Mouse (Mus musculus) forebrain, embryonic 11.5 days (tissue): ENCODE results near the gene Stx8. TPM values are rescaled to one million over a fixed set of nuclear protein-coding genes. Genes with fewer than 3 reads are reported as not detected.
A peak's percentile ranks its signal among the peaks of the same experiment; 100 is the strongest.

Experiments
- ATAC-seq: fragments of 200-750 bp; cut with Nextera tagmentation; replicated peaks from 2 replicates; pipeline ENCODE4 v1.8.0; 2017; ENCODE audit warnings: moderate TSS enrichment; ENCODE audit not compliant: low FRiP score
- DNase-seq: peaks from one replicate; pipeline ENCODE4 v3.0.0-alpha.2; 2017; ENCODE audit warnings: low spot score
- H3K27ac ChIP-seq: fragments of 300-500 bp; sonication (generic); 2 replicates; pipeline ENCODE4 v1.5.1; 2014; ENCODE audit warnings: low read depth, low read length
- H3K27me3 ChIP-seq: fragments of 300-500 bp; sonication (generic); 2 replicates; pipeline ENCODE4 v1.6.1; 2014; ENCODE audit warnings: mild to moderate bottlenecking, low read length, mixed read lengths; ENCODE audit not compliant: control insufficient read depth, insufficient read depth
- H3K36me3 ChIP-seq: fragments of 300-500 bp; sonication (generic); 2 replicates; pipeline ENCODE4 v1.6.1; 2014; ENCODE audit warnings: mild to moderate bottlenecking, low read length, moderate library complexity, mixed read lengths; ENCODE audit not compliant: control insufficient read depth, insufficient read depth
- H3K4me1 ChIP-seq: fragments of 300-500 bp; sonication (generic); replicated peaks from 2 replicates; pipeline ENCODE4 v1.6.1; 2014; ENCODE audit warnings: low read length, mixed read lengths; ENCODE audit not compliant: control insufficient read depth, insufficient read depth
- H3K4me2 ChIP-seq: fragments of 300-500 bp; sonication (generic); 2 replicates; pipeline ENCODE4 v1.6.1; 2014; ENCODE audit warnings: low read depth, mild to moderate bottlenecking, low read length, moderate library complexity, mixed read lengths; ENCODE audit not compliant: severe bottlenecking
- H3K4me3 ChIP-seq: fragments of 300-500 bp; sonication (generic); 2 replicates; pipeline ENCODE4 v1.5.1; 2014; ENCODE audit warnings: low read depth, low read length
- H3K9ac ChIP-seq: fragments of 300-500 bp; sonication (generic); 2 replicates; pipeline ENCODE4 v1.6.1; 2014; ENCODE audit warnings: low read length
- H3K9me3 ChIP-seq: fragments of 300-500 bp; sonication (generic); 2 replicates; pipeline ENCODE4 v1.6.1; 2016; ENCODE audit warnings: low read length, mixed read lengths; ENCODE audit not compliant: control insufficient read depth
- WGBS: fragments of 180-500 bp; shearing (Covaris S2); extraction: QIAGEN DNeasy Blood & Tissue Kit; methylation state at CpG from one replicate; pipeline ENCODE4 v1.1.7; 2014; 5-methylcytosine and 5-hydroxymethylcytosine counted together
- polyA plus RNA-seq: library from polyadenylated mRNA; unstranded; fragments of >200 nt; fragmentation: Nextera tagmentation; extraction: Ambion mirVana; gene quantifications from 2 replicates; pipeline ENCODE4 v1.2.1, GENCODE M21; 2014

Stx8 gene
- polyA plus RNA-seq, 1 experiment from 2014 or later, result 52.6 TPM

DNA sequence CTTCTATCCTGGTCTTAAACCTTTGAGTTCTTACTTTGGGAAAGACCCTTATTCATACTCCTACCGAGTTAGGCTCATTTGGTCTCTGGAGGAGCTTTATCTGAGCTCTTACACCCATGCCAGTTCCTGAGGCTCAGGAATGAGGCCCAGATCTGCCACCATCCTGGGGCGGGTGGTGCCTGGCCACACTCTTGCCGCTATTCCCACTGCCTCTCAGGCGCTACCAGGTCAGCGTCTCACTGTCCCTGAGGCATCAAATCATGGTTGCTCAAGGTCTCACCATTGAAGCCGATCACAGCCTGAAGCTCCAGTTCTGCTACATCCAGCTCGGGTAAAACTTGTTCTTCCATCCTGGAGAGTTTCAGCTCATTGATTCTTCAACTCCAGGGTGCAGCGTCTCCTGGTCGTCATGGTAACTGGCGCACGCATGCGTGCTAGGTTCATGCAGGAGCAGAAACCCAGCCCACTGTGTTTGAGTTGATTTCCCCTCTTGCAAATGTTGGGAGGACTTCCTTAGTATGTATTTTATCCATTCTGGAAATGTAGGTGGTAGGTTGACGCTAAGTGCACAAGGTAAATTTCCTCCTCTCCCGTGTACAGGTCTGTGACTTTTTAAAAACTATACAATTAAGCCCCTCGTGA lies 630 bp upstream of the Stx8 start, which contains the start of gene Cfap52:
TSS of gene Cfap52 (minus strand) at position 410 of the 642 bp plus-strand sequence.
- Histone ChIP-seq H3K4me1 (peaks cover 2% of the 10 kb centered on the region; the same call in 1 of the 2 replicates), H3K4me3 (peak within 1 kb of the TSS; percentile 77), H3K27ac (no peak within 1 kb of the TSS), H3K9me3 (no peaks in the 10 kb centered on the region), H3K9ac (peak within 1 kb of the TSS; percentile 77), H3K27me3 (no peaks in the 10 kb centered on the region), H3K36me3 (no peaks in the 10 kb centered on the region), H3K4me2 (peak within 1 kb of the TSS; percentile 82)
- WGBS, result 7% methylated on average over 15 of the region's 15 CpGs
- peak; percentile 65 for ATAC-seq
- peak; percentile 89 for DNase-seq

DNA sequence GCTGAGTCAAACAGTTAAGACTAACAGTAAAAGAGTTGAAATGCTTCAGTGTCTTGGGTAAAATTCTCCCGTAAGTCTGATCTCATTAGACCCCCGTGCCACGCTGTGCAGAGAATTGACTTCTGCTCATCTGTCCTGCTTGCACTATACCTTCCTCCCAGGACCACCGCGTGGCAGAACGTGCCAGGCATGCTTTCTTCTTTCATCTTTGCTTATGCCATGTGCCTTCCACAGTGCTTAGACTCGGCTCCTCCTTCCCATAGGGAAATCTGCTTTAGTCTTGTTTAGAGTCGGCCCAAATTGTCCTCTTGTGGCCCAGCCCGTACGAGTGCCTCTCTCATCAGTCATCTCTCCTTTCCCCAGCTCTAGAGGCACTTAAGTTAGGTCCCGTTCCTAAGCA lies 1.8 kb downstream of the Stx8 start:
- Histone ChIP-seq H3K9ac (no peak overlapping the region), H3K4me1 (peaks cover 2% of the 10 kb centered on the region; the same call in 1 of the 2 replicates), H3K27ac (no peak overlapping the region), H3K4me2 (no peak overlapping the region), H3K4me3 (no peak overlapping the region), H3K9me3 (no peaks in the 10 kb centered on the region), H3K36me3 (no peaks in the 10 kb centered on the region; the same call in 1 of the 2 replicates), H3K27me3 (no peaks in the 10 kb centered on the region)
- ATAC-seq, result no peak
- 79% methylated on average over 11 of the region's 11 CpGs for WGBS
- DNase-seq, result no peak

GRCm38 (mm10) chr11:67972606-67973005 lies 6.6 kb downstream of the Stx8 start:
- no peak for ATAC-seq

GRCm38 (mm10) chr11:67973225-67973624 lies 7.2 kb downstream of the Stx8 start:
- no peak overlapping the region for H3K4me2 ChIP-seq
- no peak overlapping the region for H3K27ac ChIP-seq
- no peaks in the 10 kb centered on the region for H3K9me3 ChIP-seq
- no peak overlapping the region for H3K4me3 ChIP-seq
- H3K9ac ChIP-seq, result no peak overlapping the region
- ATAC-seq, result no peak
- no peaks in the 10 kb centered on the region for H3K4me1 ChIP-seq
- WGBS, result 86% methylated on average over 5 of the region's 5 CpGs
- no peaks in the 10 kb centered on the region for H3K27me3 ChIP-seq
- H3K36me3 ChIP-seq, result no peaks in the 10 kb centered on the region; the same call in 1 of the 2 replicates
- DNase-seq, result no peak

More at GRCm38 (mm10) chr11:67972606-67973005, 6.6 kb downstream of the Stx8 start:
- H3K9me3 ChIP-seq, result no peaks in the 10 kb centered on the region
- no peaks in the 10 kb centered on the region for H3K4me1 ChIP-seq
- no peak overlapping the region for H3K27ac ChIP-seq
- H3K4me3 ChIP-seq, result no peak overlapping the region
- DNase-seq, result no peak
- H3K27me3 ChIP-seq, result no peaks in the 10 kb centered on the region
- no peaks in the 10 kb centered on the region; the same call in 1 of the 2 replicates for H3K36me3 ChIP-seq
- no peak overlapping the region for H3K9ac ChIP-seq
- WGBS, result 88% methylated on average over 1 of the region's 1 CpGs
- no peak overlapping the region for H3K4me2 ChIP-seq

DNA sequence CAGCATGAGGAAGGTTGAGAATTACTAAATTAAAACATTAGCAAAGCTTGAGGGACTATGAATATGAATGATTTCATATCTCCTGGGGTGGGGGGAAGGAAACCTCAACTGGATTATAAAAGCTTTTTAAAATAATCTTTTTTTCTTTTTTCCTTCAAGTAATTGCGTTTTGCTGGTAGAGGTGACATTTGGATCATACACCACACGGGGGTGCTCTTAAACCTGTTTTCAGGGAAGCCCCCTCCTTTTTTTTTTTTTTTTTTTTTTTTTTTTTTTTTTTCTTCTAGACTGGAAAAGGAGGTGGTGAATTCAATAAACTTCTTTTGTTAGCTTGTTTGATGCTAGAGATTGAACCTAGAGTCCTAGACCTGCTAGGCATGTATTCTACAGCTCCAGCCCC lies 9.3 kb downstream of the Stx8 start:
- no peak for ATAC-seq

GRCm38 (mm10) chr11:67983564-67983963 lies 17.6 kb downstream of the Stx8 start:
- 93% methylated on average over 6 of the region's 6 CpGs for WGBS
- Histone ChIP-seq H3K9me3 (no peaks in the 10 kb centered on the region), H3K36me3 (no peaks in the 10 kb centered on the region), H3K27me3 (no peaks in the 10 kb centered on the region), H3K9ac (no peak overlapping the region), H3K4me2 (no peak overlapping the region), H3K4me3 (no peak overlapping the region), H3K4me1 (no peaks in the 10 kb centered on the region), H3K27ac (no peak overlapping the region)
- DNase-seq (no peak), ATAC-seq (no peak)

More for the DNA sequence above, 9.3 kb downstream of the Stx8 start:
- H3K27me3 ChIP-seq, result no peaks in the 10 kb centered on the region
- no peak overlapping the region for H3K4me3 ChIP-seq
- H3K9me3 ChIP-seq, result no peaks in the 10 kb centered on the region
- peak; percentile 62 for DNase-seq
- no peak overlapping the region for H3K9ac ChIP-seq
- H3K4me2 ChIP-seq, result no peak overlapping the region
- no peaks in the 10 kb centered on the region; the same call in 1 of the 2 replicates for H3K36me3 ChIP-seq
- WGBS, result 15% methylated on average over 2 of the region's 2 CpGs
- H3K4me1 ChIP-seq, result no peaks in the 10 kb centered on the region
- no peak overlapping the region for H3K27ac ChIP-seq

DNA sequence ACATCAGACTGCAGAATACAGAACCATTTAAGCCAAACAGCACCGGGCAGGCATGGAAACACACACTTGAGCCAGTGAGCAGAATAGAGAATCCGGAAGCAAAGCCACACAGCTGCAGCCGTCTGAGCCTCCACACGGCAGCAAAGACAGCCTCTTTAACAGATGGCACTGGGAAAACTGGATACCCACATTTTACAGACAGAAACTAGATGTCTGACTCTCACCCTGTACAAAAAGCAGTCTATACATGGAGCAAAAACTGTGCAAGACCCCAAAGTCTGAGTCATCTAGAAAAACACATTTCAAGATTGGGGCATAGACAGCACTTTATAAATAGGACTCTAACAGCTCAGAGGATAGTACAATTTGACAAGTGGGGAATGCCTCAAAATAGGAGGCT lies 25.2 kb downstream of the Stx8 start:
- no peak overlapping the region for H3K4me3 ChIP-seq
- no peak overlapping the region for H3K4me2 ChIP-seq
- ATAC-seq (no peak), DNase-seq (no peak)
- 82% methylated on average over 4 of the region's 4 CpGs for WGBS
- H3K27me3 ChIP-seq, result no peaks in the 10 kb centered on the region
- H3K9me3 ChIP-seq, result no peaks in the 10 kb centered on the region
- no peak overlapping the region for H3K27ac ChIP-seq
- H3K9ac ChIP-seq, result no peak overlapping the region
- H3K4me1 ChIP-seq, result 0 out of 2 replicates have a peak, but pooled peaks cover 1% of the 10 kb centered on the region
- H3K36me3 ChIP-seq, result no peaks in the 10 kb centered on the region

DNA sequence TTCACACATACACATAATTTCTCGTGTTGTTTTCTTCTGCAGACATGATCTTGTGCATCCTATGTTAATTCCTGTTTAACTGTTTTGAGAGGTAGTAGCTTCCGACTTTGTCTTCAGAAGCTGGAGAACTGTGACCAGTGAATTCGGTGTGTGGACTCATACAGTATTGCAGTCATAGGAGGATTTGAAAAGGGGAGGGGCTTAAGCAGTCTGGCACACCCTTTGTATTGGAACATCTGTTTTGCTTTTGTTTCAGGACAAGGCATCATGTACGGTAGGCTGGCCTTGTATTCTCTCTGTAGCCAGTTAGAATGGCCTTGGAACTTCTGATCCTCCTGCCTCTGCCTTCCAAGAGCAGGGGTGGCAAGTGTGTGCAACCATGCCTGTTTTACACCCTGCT lies 30.0 kb downstream of the Stx8 start:
- Histone ChIP-seq H3K4me3 (no peak overlapping the region), H3K4me2 (no peak overlapping the region), H3K27me3 (no peaks in the 10 kb centered on the region), H3K27ac (no peak overlapping the region), H3K9ac (no peak overlapping the region), H3K4me1 (no peaks in the 10 kb centered on the region), H3K9me3 (no peaks in the 10 kb centered on the region), H3K36me3 (no peaks in the 10 kb centered on the region)
- DNase-seq (no peak), ATAC-seq (no peak)
- 80% methylated on average over 4 of the region's 4 CpGs for WGBS

DNA sequence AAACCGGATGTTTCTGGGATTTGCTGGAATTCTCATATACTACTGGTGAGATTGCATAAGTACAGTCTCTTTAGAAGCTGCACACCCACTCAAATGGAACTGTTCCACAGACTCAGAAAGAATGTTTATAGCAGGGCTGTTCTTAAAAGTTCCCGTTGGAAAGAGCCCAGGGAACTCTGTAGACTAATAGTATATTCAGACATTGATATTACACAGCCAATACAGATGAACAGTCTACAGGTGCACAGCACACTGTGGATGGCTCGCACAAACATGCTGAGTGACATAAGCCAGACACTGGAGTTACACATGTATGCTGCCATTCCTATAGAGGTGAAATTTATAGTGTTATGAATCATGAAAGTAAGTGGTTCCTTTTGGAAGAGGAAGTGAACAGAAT lies 32.9 kb downstream of the Stx8 start:
- Histone ChIP-seq H3K36me3 (no peaks in the 10 kb centered on the region), H3K9me3 (no peaks in the 10 kb centered on the region), H3K27me3 (no peaks in the 10 kb centered on the region), H3K4me1 (no peaks in the 10 kb centered on the region), H3K9ac (no peak overlapping the region), H3K4me3 (no peak overlapping the region), H3K4me2 (no peak overlapping the region), H3K27ac (no peak overlapping the region)
- DNase-seq, result no peak
- 94% methylated on average over 3 of the region's 3 CpGs for WGBS
- ATAC-seq, result no peak
